Mouse (Mus musculus) olfactory bulb, adult 2 months (tissue): ENCODE data around the gene Tspan9.

ENCODE experiments used
- CTCF ChIP-seq: fragments of 200-500 bp; IDR thresholded peaks from 2 replicates; pipeline ENCODE4 v1.5.1; 2012; ENCODE audit warnings: low read depth, mild to moderate bottlenecking, low read length, moderate library complexity; ENCODE audit not compliant: insufficient read depth
- POLR2A ChIP-seq: fragments of 200-500 bp; IDR thresholded peaks from 2 replicates; pipeline ENCODE4 v1.6.1; 2012; ENCODE audit warnings: mild to moderate bottlenecking, low read depth, low read length, moderate library complexity; ENCODE audit not compliant: insufficient read depth

DNA sequence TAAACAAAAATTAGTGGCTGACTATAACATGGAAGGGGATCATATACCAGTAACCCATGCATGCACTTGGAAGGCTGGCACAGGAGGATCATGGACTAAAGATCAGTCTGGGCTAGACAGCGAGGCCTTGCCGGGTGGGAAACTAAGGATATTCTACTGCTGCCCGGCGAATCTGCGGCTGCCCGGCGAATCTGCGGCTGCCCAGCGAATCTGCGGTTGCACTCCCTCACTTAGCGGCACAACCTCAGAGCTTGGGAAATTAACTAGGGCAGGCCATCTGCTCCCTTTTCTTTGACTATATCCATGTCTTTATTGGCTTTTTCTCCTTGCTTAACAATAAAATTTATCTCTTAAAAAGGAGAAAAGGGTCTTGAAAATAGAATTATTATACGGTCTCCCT lies 14.6 kb upstream of the Tspan9 start:
- TF ChIP-seq POLR2A = no peak
- no peak for TF ChIP-seq CTCF
